Mouse (Mus musculus) C2C12 (cell line): ENCODE measurements around the gene Gm44805. TPM values are rescaled to one million over a fixed set of nuclear protein-coding genes. Genes with fewer than 3 reads are reported as not detected.

Experiments used
- H3K27me3 ChIP-seq: one replicate; pipeline ENCODE4 v1.6.1; 2011; ENCODE audit not compliant: control insufficient read depth, insufficient read depth, insufficient read length
- H3K36me3 ChIP-seq: one replicate; pipeline ENCODE4 v1.6.1; 2011; ENCODE audit not compliant: control insufficient read depth, insufficient read depth
- H3K4me3 ChIP-seq: one replicate; pipeline ENCODE4 v1.5.1; 2011; ENCODE audit warnings: mild to moderate bottlenecking, control low read depth; ENCODE audit not compliant: poor library complexity, insufficient read depth, severe bottlenecking
- H3K79me2 ChIP-seq: one replicate; pipeline ENCODE4 v1.6.1; 2011; ENCODE audit not compliant: control insufficient read depth, insufficient read depth
- H3K79me3 ChIP-seq: one replicate; pipeline ENCODE4 v1.6.1; 2011; ENCODE audit warnings: low read depth, control low read depth
- H3ac ChIP-seq: one replicate; pipeline ENCODE3; 2011; ENCODE audit warnings: low read depth; ENCODE audit not compliant: control insufficient read depth, insufficient read length
- CEBPB ChIP-seq: IDR thresholded peaks from one replicate; pipeline ENCODE4 v1.6.1; 2011; ENCODE audit warnings: low read depth, mild to moderate bottlenecking, control low read depth, moderate library complexity
- CTCF ChIP-seq: IDR thresholded peaks from one replicate; pipeline ENCODE4 v1.5.1; 2011; ENCODE audit not compliant: control insufficient read depth, insufficient read depth, insufficient read length
- FOSL1 ChIP-seq: IDR thresholded peaks from one replicate; pipeline ENCODE4 v1.8.0; 2011; ENCODE audit warnings: mild to moderate bottlenecking, low read length; ENCODE audit not compliant: poor library complexity, insufficient read depth, severe bottlenecking
- MAX ChIP-seq: IDR thresholded peaks from one replicate; pipeline ENCODE4 v1.6.1; 2011; ENCODE audit warnings: mild to moderate bottlenecking, control low read depth
- MYOD1 ChIP-seq: IDR thresholded peaks from one replicate; pipeline ENCODE4 v1.6.1; 2011; ENCODE audit warnings: low read depth; ENCODE audit not compliant: control insufficient read depth, insufficient read length
- MYOG ChIP-seq: IDR thresholded peaks from one replicate; pipeline ENCODE4 v1.6.1; 2011; ENCODE audit not compliant: control insufficient read depth, insufficient read length; ENCODE audit errors: extremely low read depth
- USF1 ChIP-seq: IDR thresholded peaks from one replicate; pipeline ENCODE4 v1.6.1; 2011; ENCODE audit warnings: low read depth, mild to moderate bottlenecking, control low read depth, moderate library complexity
- polyA plus RNA-seq: library from polyadenylated mRNA; unstranded; fragments of >200 nt; fragmentation: generic; extraction: Trizol; gene quantifications from one replicate; pipeline ENCODE4 v1.2.1, GENCODE M21; 2012; ENCODE audit warnings: missing spikeins

Gm44805 gene
- polyA plus RNA-seq, 1 experiment = not detected

- Histone ChIP-seq H3K27me3 (peaks cover 3% of the 10 kb centered on the region), H3K79me3 (no peaks in the 10 kb centered on the region), H3K79me2 (no peaks in the 10 kb centered on the region), H3K4me3 (no peak overlapping the region), H3ac (no peak overlapping the region), H3K36me3 (no peaks in the 10 kb centered on the region)
- no peak for TF ChIP-seq MAX
Measured at GRCm38 (mm10) chr7:19678901-19679300, 2.3 kb downstream of the Gm44805 start.

- H3K79me3 ChIP-seq = no peaks in the 10 kb centered on the region
- no peak within 1 kb of the TSS for H3K4me3 ChIP-seq
- TF ChIP-seq USF1 = no peak
- TF ChIP-seq CEBPB = no peak
- no peak for TF ChIP-seq MYOG
- TF ChIP-seq MYOD1 = no peak
- no peak for TF ChIP-seq CTCF
- TF ChIP-seq FOSL1 = no peak
- TF ChIP-seq MAX = no peak
- no peak within 1 kb of the TSS for H3ac ChIP-seq
- H3K27me3 ChIP-seq = peaks cover 3% of the 10 kb centered on the region
- no peaks in the 10 kb centered on the region for H3K79me2 ChIP-seq
- no peaks in the 10 kb centered on the region for H3K36me3 ChIP-seq
Measured at GRCm38 (mm10) chr7:19677872-19678271, 3.4 kb downstream of the Gm44805 start, which contains the start of gene Apoc2. Apoc2 (minus strand) TSS chr7:19677941.

- no peak overlapping the region for H3K4me3 ChIP-seq
- H3ac ChIP-seq = no peak overlapping the region
- H3K27me3 ChIP-seq = peaks cover 3% of the 10 kb centered on the region
- no peaks in the 10 kb centered on the region for H3K79me3 ChIP-seq
- H3K36me3 ChIP-seq = no peaks in the 10 kb centered on the region
- no peak for TF ChIP-seq CEBPB
- TF ChIP-seq CTCF = no peak
- TF ChIP-seq MAX = no peak
- no peak for TF ChIP-seq MYOG
- no peak for TF ChIP-seq MYOD1
- no peak for TF ChIP-seq FOSL1
- no peak for TF ChIP-seq USF1
- H3K79me2 ChIP-seq = no peaks in the 10 kb centered on the region
Measured at GRCm38 (mm10) chr7:19676662-19677061, 4.6 kb downstream of the Gm44805 start.

GRCm38 (mm10) chr7:19675824-19676223 is 5.4 kb downstream of the Gm44805 start:
- Histone ChIP-seq H3ac (no peak overlapping the region), H3K79me3 (no peaks in the 10 kb centered on the region), H3K36me3 (no peaks in the 10 kb centered on the region), H3K27me3 (peaks cover 3% of the 10 kb centered on the region), H3K79me2 (no peaks in the 10 kb centered on the region), H3K4me3 (no peak overlapping the region)
- no peak for TF ChIP-seq MYOD1
- TF ChIP-seq USF1 = no peak
- TF ChIP-seq MYOG = no peak
- no peak for TF ChIP-seq MAX
- no peak for TF ChIP-seq FOSL1
- TF ChIP-seq CTCF = no peak
- no peak for TF ChIP-seq CEBPB

- H3K36me3 ChIP-seq = no peaks in the 10 kb centered on the region
- no peak overlapping the region for H3K4me3 ChIP-seq
- H3K79me2 ChIP-seq = no peaks in the 10 kb centered on the region
- H3K79me3 ChIP-seq = no peaks in the 10 kb centered on the region
- no peak overlapping the region for H3ac ChIP-seq
- no peak for TF ChIP-seq MAX
- no peak for TF ChIP-seq MYOG
- no peak for TF ChIP-seq CEBPB
- TF ChIP-seq FOSL1 = no peak
- no peak for TF ChIP-seq CTCF
- no peak for TF ChIP-seq USF1
- no peak for TF ChIP-seq MYOD1
- peaks cover 3% of the 10 kb centered on the region for H3K27me3 ChIP-seq
Measured at GRCm38 (mm10) chr7:19673083-19673699, 8.0 kb downstream of the Gm44805 start.

- Histone ChIP-seq H3K4me3 (no peak overlapping the region), H3K79me2 (no peaks in the 10 kb centered on the region), H3K36me3 (no peaks in the 10 kb centered on the region), H3K79me3 (no peaks in the 10 kb centered on the region), H3K27me3 (no peaks in the 10 kb centered on the region), H3ac (no peak overlapping the region)
- TF ChIP-seq CTCF = no peak
- TF ChIP-seq USF1 = no peak
- no peak for TF ChIP-seq MAX
- TF ChIP-seq MYOD1 = no peak
- no peak for TF ChIP-seq FOSL1
- no peak for TF ChIP-seq CEBPB
- no peak for TF ChIP-seq MYOG
Measured at GRCm38 (mm10) chr7:19671511-19671910, 9.7 kb downstream of the Gm44805 start.
